Mouse (Mus musculus): ENCODE data around the gene Acadl. TPM values are rescaled to one million over a fixed set of nuclear protein-coding genes. Genes with fewer than 3 reads are reported as not detected.
A peak's percentile ranks its signal among the peaks of the same experiment; 100 is the strongest.

The Acadl gene
- total and polyA plus RNA-seq, 2 experiments from 2014 or later, result 267 to 1,733 TPM

GRCm38 (mm10) chr1:66839135-66839534 lies 23.9 kb downstream of the Acadl start:
- whole genome bisulfite sequencing, result 55% methylated on average over 1 of the region's 1 CpGs
- H3K27ac ChIP-seq (ENCODE audit: low read depth), result peak overlapping the region; percentile 64

GRCm38 (mm10) chr1:66838184-66839042 lies 24.7 kb downstream of the Acadl start:
- 57% methylated on average over 16 of the region's 16 CpGs for WGBS
- Histone ChIP-seq H3K36me3 (replicated peaks; ENCODE audit: control insufficient read depth, insufficient read depth, low read length) (peaks cover 65% of the 10 kb centered on the region), H3K9me3 (replicated peaks; ENCODE audit: control insufficient read depth, low read length) (no peaks in the 10 kb centered on the region), H3K9ac (replicated peaks; ENCODE audit: low read depth, low read length) (no peak overlapping the region), H3K27me3 (ENCODE audit: control insufficient read depth, insufficient read depth, low read length) (no peaks in the 10 kb centered on the region), H3K4me1 (ENCODE audit: control insufficient read depth, insufficient read depth) (no peaks in the 10 kb centered on the region), H3K27ac (ENCODE audit: low read depth) (peak overlapping the region; percentile 64), H3K4me3 (ENCODE audit: low read depth, low read length) (no peak overlapping the region), H3K4me2 (ENCODE audit: low read depth, low read length) (no peak overlapping the region)
- ATAC-seq (ENCODE audit: insufficient read depth, low read depth) (no peak), DNase-seq (ENCODE audit: low spot score) (peak; percentile 39)
- peak; percentile 65 for TF ChIP-seq CTCF (IDR thresholded peaks at IDR 0.05; ENCODE audit: low read depth)
- no peak for TF ChIP-seq EP300 (IDR thresholded peaks at IDR 0.05; ENCODE audit: low read depth)

More at GRCm38 (mm10) chr1:66839135-66839534, 23.9 kb downstream of the Acadl start:
- H3K4me1 ChIP-seq (ENCODE audit: control insufficient read depth, insufficient read depth), result no peaks in the 10 kb centered on the region
- H3K4me3 ChIP-seq (ENCODE audit: low read depth, low read length), result no peak overlapping the region
- no peak overlapping the region for H3K9ac ChIP-seq (replicated peaks; ENCODE audit: low read depth, low read length)
- ATAC-seq (ENCODE audit: insufficient read depth, low read depth), result no peak
- no peak for DNase-seq (ENCODE audit: low spot score)
- H3K4me2 ChIP-seq (ENCODE audit: low read depth, low read length), result no peak overlapping the region
- H3K36me3 ChIP-seq (replicated peaks; ENCODE audit: control insufficient read depth, insufficient read depth, low read length), result peaks cover 60% of the 10 kb centered on the region
- H3K27me3 ChIP-seq (ENCODE audit: control insufficient read depth, insufficient read depth, low read length), result no peaks in the 10 kb centered on the region
- no peaks in the 10 kb centered on the region for H3K9me3 ChIP-seq (replicated peaks; ENCODE audit: control insufficient read depth, low read length)
- TF ChIP-seq EP300 (IDR thresholded peaks at IDR 0.05; ENCODE audit: low read depth) (no peak), CTCF (IDR thresholded peaks at IDR 0.05; ENCODE audit: low read depth) (no peak)

GRCm38 (mm10) chr1:66837207-66837606 lies 25.9 kb downstream of the Acadl start:
- H3K4me3 ChIP-seq (ENCODE audit: low read depth, low read length), result no peak overlapping the region
- no peak overlapping the region for H3K9ac ChIP-seq (replicated peaks; ENCODE audit: low read depth, low read length)
- TF ChIP-seq EP300 (IDR thresholded peaks at IDR 0.05; ENCODE audit: low read depth) (no peak), CTCF (IDR thresholded peaks at IDR 0.05; ENCODE audit: low read depth) (no peak)
- WGBS, result 83% methylated on average over 3 of the region's 3 CpGs
- no peak for ATAC-seq (ENCODE audit: insufficient read depth, low read depth)
- H3K36me3 ChIP-seq (replicated peaks; ENCODE audit: control insufficient read depth, insufficient read depth, low read length), result peaks cover 62% of the 10 kb centered on the region
- H3K9me3 ChIP-seq (replicated peaks; ENCODE audit: control insufficient read depth, low read length), result no peaks in the 10 kb centered on the region
- no peak overlapping the region for H3K27ac ChIP-seq (ENCODE audit: low read depth)
- DNase-seq (ENCODE audit: low spot score), result no peak
- no peaks in the 10 kb centered on the region for H3K27me3 ChIP-seq (ENCODE audit: control insufficient read depth, insufficient read depth, low read length)
- H3K4me1 ChIP-seq (ENCODE audit: control insufficient read depth, insufficient read depth), result no peaks in the 10 kb centered on the region
- H3K4me2 ChIP-seq (ENCODE audit: low read depth, low read length), result no peak overlapping the region

GRCm38 (mm10) chr1:66832636-66833165 lies 30.4 kb downstream of the Acadl start:
- H3K9me3 ChIP-seq (replicated peaks; ENCODE audit: control insufficient read depth, low read length), result no peaks in the 10 kb centered on the region
- H3K9ac ChIP-seq (replicated peaks; ENCODE audit: low read depth, low read length), result no peak overlapping the region
- no peak overlapping the region for H3K27ac ChIP-seq (ENCODE audit: low read depth)
- no peak overlapping the region for H3K4me2 ChIP-seq (ENCODE audit: low read depth, low read length)
- H3K4me3 ChIP-seq (ENCODE audit: low read depth, low read length), result no peak overlapping the region
- TF ChIP-seq EP300 (IDR thresholded peaks at IDR 0.05; ENCODE audit: low read depth), result no peak
- TF ChIP-seq CTCF (IDR thresholded peaks at IDR 0.05; ENCODE audit: low read depth), result no peak
- peaks cover 59% of the 10 kb centered on the region for H3K36me3 ChIP-seq (replicated peaks; ENCODE audit: control insufficient read depth, insufficient read depth, low read length)
- DNase-seq (ENCODE audit: low spot score) (no peak), ATAC-seq (ENCODE audit: insufficient read depth, low read depth) (no peak)
- no peaks in the 10 kb centered on the region for H3K4me1 ChIP-seq (ENCODE audit: control insufficient read depth, insufficient read depth)
- WGBS, result 83% methylated on average over 7 of the region's 7 CpGs
- H3K27me3 ChIP-seq (ENCODE audit: control insufficient read depth, insufficient read depth, low read length), result no peaks in the 10 kb centered on the region

GRCm38 (mm10) chr1:66831824-66832600 lies 31.1 kb downstream of the Acadl start:
- Histone ChIP-seq H3K9me3 (replicated peaks; ENCODE audit: control insufficient read depth, low read length) (no peaks in the 10 kb centered on the region), H3K4me1 (ENCODE audit: control insufficient read depth, insufficient read depth) (no peaks in the 10 kb centered on the region), H3K27ac (ENCODE audit: low read depth) (no peak overlapping the region), H3K4me3 (ENCODE audit: low read depth, low read length) (no peak overlapping the region), H3K27me3 (ENCODE audit: control insufficient read depth, insufficient read depth, low read length) (no peaks in the 10 kb centered on the region), H3K9ac (replicated peaks; ENCODE audit: low read depth, low read length) (no peak overlapping the region), H3K36me3 (replicated peaks; ENCODE audit: control insufficient read depth, insufficient read depth, low read length) (peaks cover 53% of the 10 kb centered on the region), H3K4me2 (ENCODE audit: low read depth, low read length) (no peak overlapping the region)
- ATAC-seq (ENCODE audit: insufficient read depth, low read depth), result no peak
- 69% methylated on average over 9 of the region's 9 CpGs for WGBS
- TF ChIP-seq EP300 (IDR thresholded peaks at IDR 0.05; ENCODE audit: low read depth) (no peak), CTCF (IDR thresholded peaks at IDR 0.05; ENCODE audit: low read depth) (no peak)
- no peak for DNase-seq (ENCODE audit: low spot score)

All from heart, postnatal 0 days (tissue).